24 mouse cellular contexts compared by ENCODE assay signal in genomic region chr3:141923442-141923841, GRCm38 (mm10).
DNase-seq lines count a peak whose midpoint lies in the region; ATAC-seq lines count a peak whose summit lies in the region.
"Had no signal": no experiment of that assay in that cellular context is flagged by ENCODE, and none has a peak within 500 bp of the region (broad histone marks: within the 10 kb centered on the region; RNA-seq: fewer than 3 reads in every experiment).

No protein-coding gene starts in this region.

- H3K4me2 ChIP-seq in embryonic facial prominence, embryonic 11.5 days (ENCODE audit: low read depth, low read length) = no peak overlapping the region
- H3K4me2 ChIP-seq: embryonic facial prominence, embryonic 15.5 days; forebrain, embryonic 12.5 days; heart, embryonic 12.5 days; hindbrain, embryonic 14.5 days had no signal

- no peak overlapping the region for H3K9ac ChIP-seq in embryonic facial prominence, embryonic 11.5 days (replicated peaks; ENCODE audit: low read length)
- H3K9ac ChIP-seq: embryonic facial prominence, embryonic 15.5 days; forebrain, embryonic 12.5 days; heart, embryonic 12.5 days; hindbrain, embryonic 14.5 days had no signal

- no peak for ATAC-seq in embryonic facial prominence, embryonic 11.5 days (replicated peaks; ENCODE audit: insufficient number of reproducible peaks, low FRiP score, low TSS enrichment, low read depth)
- no peak for ATAC-seq in cerebellum, adult (ENCODE audit: insufficient number of reproducible peaks, low FRiP score, low TSS enrichment)
- ATAC-seq: intestine, postnatal 0 days had no signal

- H3K4me3 ChIP-seq in embryonic facial prominence, embryonic 11.5 days (ENCODE audit: low read depth, low read length) = no peak overlapping the region
- H3K4me3 ChIP-seq: embryonic facial prominence, embryonic 15.5 days; erythroblast, embryonic 14.5 days; forebrain, embryonic 12.5 days; heart, adult 2 months; heart, embryonic 12.5 days; hindbrain, embryonic 10.5 days had no signal

- WGBS in embryonic facial prominence, embryonic 11.5 days = 25% methylated on average over 1 of the region's 1 CpGs

- peak; percentile 58 for DNase-seq in embryo, embryonic 11 days
- DNase-seq in embryo, embryonic 10 days (ENCODE audit: low spot score) = no peak
- peak; percentile 41 for DNase-seq in NIH3T3 (ENCODE audit: low read depth)
- DNase-seq in embryonic facial prominence, embryonic 11.5 days (ENCODE audit: low spot score) = peak; percentile 87
- DNase-seq in hindlimb bud, embryonic 11.5 days (ENCODE audit: extremely low spot score, low read depth, low spot score) = peak; percentile 56
- no peak for DNase-seq in urinary bladder, postnatal 10 days (ENCODE audit: low spot score)
- DNase-seq in left cerebral cortex, adult 11 months (ENCODE audit: low spot score) = no peak
- DNase-seq: adrenal gland, adult 8-10 months; adrenal gland, postnatal 36 days; cerebellum, adult 11-12 months; cerebellum, adult 9-10 months; cerebellum, postnatal 25 days; gastrocnemius, postnatal 10 days; heart, adult 2 months; kidney, adult 8-10 months had no signal

- H3K27ac ChIP-seq in embryonic facial prominence, embryonic 11.5 days (replicated peaks; ENCODE audit: low read depth, low read length) = no peak overlapping the region
- H3K27ac ChIP-seq: embryonic facial prominence, embryonic 15.5 days; forebrain, embryonic 12.5 days; heart, adult 2 months; hindbrain, embryonic 10.5 days; hindbrain, embryonic 14.5 days had no signal

- 0 out of 2 replicates have a peak, but pooled peaks cover 2% of the 10 kb centered on the region for H3K4me1 ChIP-seq in embryonic facial prominence, embryonic 11.5 days (ENCODE audit: control insufficient read depth, insufficient read depth, low read length)
- H3K4me1 ChIP-seq: heart, embryonic 12.5 days had no signal

- no peaks in the 10 kb centered on the region for H3K9me3 ChIP-seq in embryonic facial prominence, embryonic 11.5 days (replicated peaks; ENCODE audit: control insufficient read depth, low read length)
- H3K9me3 ChIP-seq: embryonic facial prominence, embryonic 15.5 days; forebrain, embryonic 12.5 days; heart, embryonic 12.5 days; hindbrain, embryonic 10.5 days had no signal

- no peaks in the 10 kb centered on the region for H3K36me3 ChIP-seq in embryonic facial prominence, embryonic 11.5 days (replicated peaks; ENCODE audit: control insufficient read depth, insufficient read depth, low read depth, low read length)
- H3K36me3 ChIP-seq: embryonic facial prominence, embryonic 15.5 days; forebrain, embryonic 12.5 days; heart, embryonic 12.5 days; hindbrain, embryonic 10.5 days had no signal

- no peaks in the 10 kb centered on the region for H3K27me3 ChIP-seq in embryonic facial prominence, embryonic 11.5 days (ENCODE audit: control insufficient read depth, insufficient read depth, low read length)
- H3K27me3 ChIP-seq: CH12.LX; forebrain, embryonic 12.5 days; heart, embryonic 12.5 days had no signal

Comparison
In these comparisons a context has a peak if more than half of its experiments do, and no peak if none do; other contexts are left out.
1. DNase-seq: peak in embryo, embryonic 11 days (single experiment), NIH3T3 (single experiment), embryonic facial prominence, embryonic 11.5 days (single experiment) and hindlimb bud, embryonic 11.5 days (single experiment); none in embryo, embryonic 10 days (single experiment), urinary bladder, postnatal 10 days (single experiment) and left cerebral cortex, adult 11 months (single experiment).